Mouse (Mus musculus): Measurements from ENCODE around the gene Cct4.

Gene Cct4

DNA sequence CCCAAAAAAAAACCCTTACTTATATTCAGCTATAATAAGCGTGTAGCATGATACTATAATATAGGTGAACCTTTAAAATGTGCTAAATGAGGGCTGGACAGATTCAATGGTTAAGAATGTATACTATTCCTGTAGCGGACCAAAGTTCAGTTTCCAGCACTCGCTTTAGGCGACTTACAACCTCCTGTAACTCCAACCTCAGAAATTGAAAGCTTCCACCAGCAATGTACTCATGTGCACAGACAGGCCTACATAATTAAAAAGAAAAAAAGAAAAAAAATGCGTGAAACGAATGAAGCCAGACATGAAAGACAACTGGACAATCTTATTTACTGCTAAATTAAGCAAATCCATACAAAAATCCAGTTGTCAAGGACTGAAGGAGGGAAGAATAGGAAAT lies 7.5 kb upstream of the Cct4 start:
- no peak for DNase-seq (ENCODE audit: low spot score in 2 of 2)

DNA sequence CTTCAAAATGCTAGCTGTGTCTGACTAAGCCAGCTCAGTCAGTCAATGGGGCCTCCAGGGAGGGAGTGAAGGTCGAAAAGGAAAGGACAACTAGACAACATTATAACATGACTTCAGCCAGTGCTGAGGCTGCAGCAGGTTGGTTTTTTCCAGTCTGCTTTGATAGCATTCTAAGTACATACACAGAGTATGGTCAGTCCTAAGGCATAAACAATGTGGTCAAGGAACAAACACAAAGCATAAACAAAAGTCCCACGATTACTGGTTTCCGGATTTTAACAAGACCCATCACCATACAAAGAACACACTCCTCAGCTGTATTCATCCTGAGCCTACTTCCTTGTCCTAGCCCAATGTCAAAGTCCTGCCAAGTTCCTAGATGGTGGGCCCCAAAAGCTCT lies 4.8 kb upstream of the Cct4 start:
- DNase-seq (ENCODE audit: low spot score in 2 of 2): no peak

DNA sequence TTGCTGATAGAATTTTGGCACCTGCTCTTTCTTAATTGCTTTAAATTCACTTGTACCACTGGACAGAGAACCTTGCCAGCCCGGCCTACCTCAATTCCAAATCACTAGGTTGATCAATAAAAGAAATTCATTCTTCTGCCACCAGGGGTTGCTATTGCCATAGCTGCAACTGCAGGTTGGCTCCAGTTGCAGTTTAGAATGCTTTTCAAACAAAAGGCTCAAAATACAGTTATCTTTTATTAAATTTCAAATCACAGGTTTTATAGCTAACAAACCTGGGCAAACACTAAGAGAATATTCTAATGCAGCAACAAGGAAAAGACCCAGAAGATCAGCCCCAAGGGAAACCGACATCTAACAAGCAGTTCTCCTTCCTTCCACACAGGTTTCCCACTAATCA lies 3.0 kb upstream of the Cct4 start:
- DNase-seq (ENCODE audit: low spot score in 2 of 2): no peak

DNA sequence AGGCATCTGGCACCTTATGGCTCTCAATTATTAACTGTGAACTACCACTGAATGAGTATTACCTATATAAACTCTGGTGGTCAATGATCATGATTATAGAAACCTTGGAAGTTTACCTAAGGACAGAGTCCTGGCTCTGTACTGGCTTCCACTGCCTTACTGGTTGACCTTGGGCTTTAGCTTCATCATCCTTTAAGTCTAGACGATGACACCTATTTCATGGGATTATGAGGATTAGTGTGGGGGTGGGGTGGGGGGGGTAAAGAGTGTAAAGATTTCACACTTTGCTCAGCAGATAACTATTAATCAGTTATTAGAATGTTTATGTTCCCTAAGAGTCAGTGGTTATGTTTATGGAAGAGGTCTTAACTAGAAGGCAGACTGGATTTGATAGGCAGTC lies 533 bp upstream of the Cct4 start:
- no peak for DNase-seq (ENCODE audit: low spot score in 2 of 2)

DNA sequence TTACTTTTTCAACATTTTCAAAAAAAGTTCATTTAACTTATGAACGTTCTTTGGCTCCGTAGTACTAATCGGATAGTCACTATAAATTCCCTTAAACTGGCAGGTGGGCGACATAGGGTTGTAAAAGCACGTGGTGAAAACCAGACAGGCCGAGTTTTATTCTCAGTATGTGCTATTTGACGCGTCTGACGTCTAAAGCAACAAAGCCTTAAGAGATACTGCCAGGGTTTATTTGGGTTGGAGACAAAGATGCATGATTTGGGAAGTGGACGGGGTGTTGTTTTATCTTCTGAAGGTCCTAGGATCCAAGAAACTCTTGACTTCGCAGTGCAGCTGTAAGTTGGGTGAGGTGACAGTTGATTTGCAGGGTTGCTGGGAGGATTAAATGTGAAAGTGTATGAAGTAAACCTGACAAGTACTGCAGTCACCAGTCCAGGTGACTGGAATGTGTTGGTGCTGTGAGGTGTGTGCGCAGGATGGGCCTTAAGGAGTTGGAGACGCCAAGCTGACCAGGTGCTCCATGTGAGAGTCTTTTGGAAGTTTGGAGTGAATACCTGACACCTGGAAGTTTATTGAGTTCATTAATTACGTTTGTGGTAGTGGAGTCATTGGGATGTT lies 1.0 kb downstream of the Cct4 start:
- no peak for DNase-seq (ENCODE audit: low spot score in 2 of 2)

DNA sequence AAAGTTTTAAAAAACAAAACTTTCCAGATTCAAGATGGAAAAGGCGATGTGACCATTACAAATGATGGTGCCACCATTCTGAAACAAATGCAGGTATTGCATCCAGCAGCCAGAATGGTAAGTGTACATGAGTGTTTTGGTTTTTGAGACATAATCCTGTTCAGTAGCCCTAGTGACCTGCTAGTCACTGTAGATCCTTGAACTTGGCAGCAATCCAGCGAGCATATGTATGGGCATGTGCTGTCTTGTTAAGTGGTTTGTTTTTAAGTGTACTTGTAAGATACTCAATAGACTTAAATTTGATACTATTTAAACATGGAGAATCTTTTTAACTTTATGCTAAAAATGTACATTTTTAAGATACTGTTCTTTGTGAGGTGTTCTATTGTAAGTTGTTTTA lies 4.0 kb downstream of the Cct4 start:
- no peak for DNase-seq (ENCODE audit: low spot score in 2 of 2)

DNA sequence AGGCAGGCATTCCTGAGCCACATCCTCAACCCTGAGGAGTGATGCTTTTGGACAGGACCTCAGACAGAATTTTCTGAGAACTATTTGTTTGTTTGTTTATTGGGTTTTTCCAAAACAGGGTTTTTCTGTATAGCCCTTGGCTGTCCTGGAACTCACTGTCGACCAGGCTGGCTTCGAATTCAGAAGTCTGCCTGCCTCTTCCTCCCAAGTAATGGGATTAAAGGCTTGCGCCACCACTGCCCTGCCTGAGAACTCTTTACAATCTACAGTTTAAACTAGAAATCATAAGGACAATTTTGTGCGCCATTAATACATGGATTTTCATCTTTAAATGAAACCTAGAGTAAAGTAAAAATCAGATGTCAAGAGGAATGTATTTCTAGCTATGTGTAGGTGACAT lies 5.1 kb downstream of the Cct4 start:
- DNase-seq (ENCODE audit: low spot score in 2 of 2): no peak

DNA sequence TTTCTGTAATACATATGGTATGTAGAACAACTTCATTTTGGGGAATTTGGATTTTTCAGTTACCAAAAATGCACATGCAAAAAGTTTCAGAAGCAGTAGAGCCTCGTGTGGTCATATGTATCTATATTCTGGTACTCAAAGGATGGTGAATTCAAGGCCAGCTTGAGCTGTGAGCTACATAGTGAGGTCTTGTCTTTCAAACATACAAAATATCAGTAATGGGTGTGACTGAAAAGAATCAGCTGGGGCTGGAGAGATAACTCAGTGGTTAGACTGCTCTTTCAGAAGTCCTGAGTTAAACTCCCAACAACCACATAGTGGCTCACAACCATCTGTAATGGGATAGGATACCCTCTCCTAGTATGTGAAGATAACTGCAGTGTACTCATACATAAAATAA lies 8.0 kb downstream of the Cct4 start:
- no peak for DNase-seq (ENCODE audit: low spot score in 2 of 2)

DNA sequence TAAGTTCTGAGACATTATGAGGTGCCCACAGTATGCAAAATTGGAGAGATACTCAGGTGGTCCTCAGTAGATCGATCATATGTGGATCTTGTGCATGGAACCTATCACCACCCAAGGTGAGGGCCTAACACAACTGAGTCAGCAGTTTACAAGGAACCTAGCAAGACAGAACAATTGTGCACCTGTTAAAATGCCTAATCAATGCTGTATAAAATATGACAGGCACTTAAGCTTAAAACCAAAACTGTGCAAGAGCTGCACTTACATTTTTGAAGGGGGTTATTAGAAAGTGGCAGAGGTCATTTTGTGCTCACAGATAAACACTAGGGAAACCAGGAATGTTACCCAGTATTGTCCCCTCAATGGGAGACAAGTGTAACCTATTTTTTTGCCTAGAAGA lies 15.0 kb downstream of the Cct4 start:
- DNase-seq (ENCODE audit: low spot score in 2 of 2): no peak

DNA sequence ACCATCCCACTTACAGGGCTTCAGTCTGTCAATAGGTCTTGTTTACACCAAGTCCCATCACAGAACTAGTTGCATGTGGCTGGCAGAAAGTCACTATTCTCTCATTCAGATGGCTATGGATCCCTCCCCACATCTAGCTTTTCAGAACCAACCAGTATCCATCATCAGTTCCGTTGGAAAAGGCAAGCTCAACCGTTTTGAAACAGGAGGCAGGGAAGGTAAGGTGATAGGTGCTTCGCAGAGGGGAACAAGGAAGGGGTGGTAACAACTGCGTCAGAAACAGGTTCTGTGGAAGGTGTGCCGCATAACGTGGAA lies 16.8 kb downstream of the Cct4 start:
- DNase-seq (ENCODE audit: low spot score in 2 of 2): no peak

DNA sequence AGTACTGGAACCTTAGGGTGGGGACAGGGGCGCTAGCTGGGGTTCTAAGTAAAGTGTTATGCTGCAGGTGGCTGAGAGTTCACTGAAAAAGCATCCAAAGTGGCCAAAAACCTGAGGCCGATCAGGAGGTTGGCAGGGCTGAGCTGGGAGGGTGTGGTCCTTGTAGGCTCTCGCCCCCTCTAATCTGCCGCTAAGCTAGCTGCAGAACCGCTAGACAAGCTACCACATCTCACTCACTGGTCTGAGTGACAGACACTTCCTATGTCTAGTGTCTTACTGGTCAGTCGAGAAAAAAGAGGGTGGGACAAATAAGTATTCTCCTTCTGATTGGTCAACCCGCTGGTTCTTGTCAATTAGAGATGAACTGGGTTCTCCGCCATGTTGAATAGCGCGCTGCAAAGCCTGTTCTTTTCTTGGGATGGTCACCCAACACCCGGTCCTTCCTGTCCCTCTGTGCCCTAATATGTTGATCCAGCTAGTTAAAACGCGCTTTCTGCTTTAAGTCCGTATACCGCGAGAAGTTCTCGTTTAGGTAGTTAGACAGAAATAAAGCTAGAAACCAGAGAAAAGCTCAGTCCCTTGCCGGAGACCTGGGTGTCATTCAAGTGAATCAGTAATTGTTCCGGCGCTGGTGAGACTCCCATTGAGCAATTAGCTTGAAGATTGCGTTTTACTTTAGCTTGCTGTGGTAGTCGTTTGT lies 17.3 kb downstream of the Cct4 start, which contains the start of gene Fam161a:
Gene Fam161a, plus strand, starts transcription at position 51 of the 700 bp plus-strand sequence.
- peak; percentile 45 to 65 for DNase-seq (ENCODE audit: low spot score in 2 of 2)

DNA sequence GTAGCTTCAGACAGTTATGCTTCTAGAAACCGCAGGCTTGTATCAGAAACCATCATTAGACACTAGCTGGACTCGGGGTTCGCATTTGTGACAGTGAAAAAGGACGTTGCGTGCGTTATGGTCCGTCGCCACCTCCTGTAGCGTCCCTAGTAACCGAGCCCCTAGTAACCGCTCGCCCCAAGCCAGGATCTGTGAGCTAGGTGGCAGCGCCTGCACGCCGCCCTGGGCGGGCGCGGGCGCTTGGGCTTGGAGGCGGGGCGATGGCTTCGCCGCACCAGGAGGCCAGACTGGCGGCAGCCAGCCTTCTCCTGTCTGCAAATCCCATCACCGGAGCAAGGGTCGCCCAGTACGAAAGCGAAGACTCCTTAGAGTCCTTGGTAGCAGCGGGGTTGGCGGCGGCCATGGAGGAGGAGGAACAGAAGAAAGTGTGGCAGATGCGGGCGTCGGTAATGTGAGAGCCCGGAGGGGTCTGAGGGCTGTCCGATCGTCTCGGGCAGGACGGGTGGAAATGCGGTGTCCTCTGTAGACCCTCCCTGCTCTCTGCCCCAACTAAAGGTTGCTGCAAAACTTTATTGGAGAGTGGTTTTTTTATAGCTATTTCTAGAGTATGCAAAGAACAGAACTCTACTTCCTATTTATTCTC lies 18.0 kb downstream of the Cct4 start:
- DNase-seq (ENCODE audit: low spot score in 2 of 2): peak; percentile 70 to 81

DNA sequence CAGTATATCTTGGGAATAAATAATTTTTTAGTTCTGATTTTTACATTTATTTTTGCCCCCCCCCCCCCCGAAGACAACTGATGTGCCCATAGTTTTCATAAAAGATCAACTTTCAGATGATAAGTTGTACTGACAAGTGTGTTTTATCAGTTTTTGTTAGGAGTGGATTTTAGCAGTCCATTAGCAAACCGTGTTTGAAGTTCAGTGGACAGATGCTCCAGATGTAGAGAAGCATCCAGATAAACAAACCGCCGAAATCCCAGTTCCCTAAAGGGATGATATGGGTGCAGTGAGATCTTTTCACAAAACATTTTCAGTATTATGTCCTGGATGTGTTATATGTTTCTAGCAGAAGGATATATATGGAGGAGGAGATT lies 18.5 kb downstream of the Cct4 start:
- no peak for DNase-seq (ENCODE audit: low spot score in 2 of 2)

DNA sequence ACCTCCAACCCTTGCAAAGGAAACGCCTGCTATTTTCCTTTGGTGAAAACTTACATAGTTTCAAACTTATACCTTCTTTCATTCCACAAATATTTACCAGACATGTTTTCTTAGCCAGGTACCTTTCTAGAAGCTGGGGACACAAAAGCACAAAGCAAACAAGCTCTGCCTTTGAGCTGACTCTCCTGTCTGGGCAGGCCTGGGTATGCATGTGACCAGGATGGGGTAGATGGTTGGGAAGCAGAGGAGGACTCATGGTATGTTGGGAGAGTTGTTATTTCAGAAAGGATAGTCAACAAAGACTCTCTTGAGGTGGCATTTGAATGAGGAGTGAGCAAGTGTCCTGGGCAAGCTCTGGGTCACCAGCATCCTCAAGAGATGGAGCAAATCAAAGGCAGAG lies 22.8 kb downstream of the Cct4 start:
- peak; percentile 37 to 51 for DNase-seq (ENCODE audit: low spot score in 2 of 2)

DNA sequence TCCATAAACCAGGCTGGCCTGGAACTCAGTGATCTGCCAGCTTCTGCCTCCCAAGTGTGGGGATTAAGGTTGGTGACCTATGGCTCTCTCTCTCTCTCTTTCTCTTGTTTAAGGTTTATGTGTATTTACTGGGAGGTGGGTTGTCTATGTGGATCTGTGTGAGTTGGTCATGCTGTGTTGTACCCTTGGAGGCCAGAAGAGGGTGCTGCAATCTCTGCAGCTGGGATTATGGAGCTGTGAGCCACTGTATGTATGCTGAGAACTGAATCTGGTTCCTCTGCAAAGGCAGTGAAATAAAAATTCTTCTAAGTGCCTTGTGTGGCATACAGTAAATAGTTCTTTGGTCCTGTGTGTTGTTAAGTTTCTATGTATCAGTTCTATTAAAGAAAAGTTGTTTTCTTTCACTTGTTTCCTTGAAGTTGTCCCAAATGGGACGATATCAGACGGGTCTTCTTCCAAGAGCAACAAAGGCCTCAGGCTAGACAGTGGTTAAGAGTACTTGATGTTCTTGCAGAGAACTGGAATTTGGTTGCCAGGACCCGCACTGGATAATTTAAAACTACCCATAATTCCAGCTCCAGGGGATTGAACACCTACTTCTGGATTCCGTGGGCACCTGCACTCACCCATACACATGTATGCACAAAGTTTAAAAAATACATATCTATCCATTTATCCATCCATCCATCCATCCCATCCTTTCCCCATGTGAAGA lies 23.4 kb downstream of the Cct4 start:
- no peak for DNase-seq (ENCODE audit: low spot score in 2 of 2)

DNA sequence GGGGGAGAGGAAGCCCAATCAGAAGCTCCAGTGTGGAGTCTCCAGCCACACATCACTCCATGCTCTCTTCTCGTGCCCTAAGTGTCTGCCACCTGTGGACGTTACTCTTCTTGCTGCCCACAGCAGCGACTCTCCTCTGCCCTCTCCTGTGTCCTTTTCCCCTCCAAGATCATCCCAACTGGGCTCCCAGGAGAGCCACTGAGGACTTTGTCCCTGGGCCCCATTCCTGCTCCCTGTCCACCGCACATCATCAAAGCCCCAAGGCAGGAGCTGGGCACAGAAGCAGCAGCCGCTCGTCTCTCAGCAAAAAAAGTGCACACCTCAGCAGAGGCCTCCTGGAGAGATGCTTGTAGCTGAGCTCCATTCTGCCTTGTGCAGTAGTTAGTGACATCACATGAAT lies 24.7 kb downstream of the Cct4 start:
- no peak for DNase-seq (ENCODE audit: low spot score in 2 of 2)

DNA sequence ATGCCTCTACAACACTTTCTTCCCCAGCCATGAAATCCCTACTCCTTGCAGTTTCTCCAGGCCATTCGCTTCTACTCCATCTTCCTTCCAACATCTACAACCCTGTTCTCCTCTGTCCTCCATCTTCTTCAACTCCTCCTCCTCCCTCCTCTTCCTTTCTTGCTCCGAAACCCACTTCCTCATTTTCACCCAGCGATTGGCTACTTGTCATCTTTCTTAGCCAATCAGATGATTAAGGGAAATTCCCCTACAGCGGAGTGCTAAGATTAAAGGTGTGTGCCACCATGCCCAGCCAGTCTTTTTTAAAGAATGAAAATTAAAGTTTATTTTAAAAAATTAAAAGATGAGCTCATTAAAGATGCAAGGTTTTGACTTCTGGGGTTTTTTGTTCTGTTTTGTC lies 27.6 kb downstream of the Cct4 start:
- DNase-seq (ENCODE audit: low spot score in 2 of 2): no peak

DNA sequence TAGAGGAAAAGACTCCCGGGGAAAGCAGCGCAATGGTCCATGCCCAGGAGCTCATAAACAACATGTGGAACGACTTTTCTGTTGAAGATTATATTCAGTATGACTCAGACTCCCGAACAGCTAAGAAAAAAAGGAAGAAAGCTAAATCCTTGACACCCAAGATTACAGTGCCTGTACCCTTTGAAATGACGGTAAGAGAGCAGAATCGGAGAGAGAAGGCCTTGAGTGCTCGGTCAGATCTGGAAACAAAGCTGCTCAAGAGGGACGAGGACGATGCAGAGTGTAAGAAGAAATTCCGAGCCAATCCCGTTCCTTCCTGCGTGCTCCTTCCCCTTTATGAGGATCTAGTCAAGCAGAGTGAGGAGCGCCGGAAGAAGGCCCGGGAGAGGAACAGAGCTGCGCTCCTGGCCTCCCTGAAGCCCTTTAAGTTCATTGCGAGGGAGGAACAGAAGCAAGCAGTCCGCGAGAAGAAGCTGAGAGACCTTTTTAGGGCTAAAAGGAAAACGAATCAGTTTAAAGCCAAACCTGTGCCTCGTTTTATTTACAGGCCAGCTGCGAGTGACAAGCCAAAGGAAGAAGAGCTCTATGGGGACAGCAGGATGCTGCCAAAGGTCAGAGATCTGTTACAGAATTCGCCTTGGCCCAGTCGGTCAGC lies 29.9 kb downstream of the Cct4 start:
- no peak for DNase-seq (ENCODE audit: low spot score in 2 of 2)

DNA sequence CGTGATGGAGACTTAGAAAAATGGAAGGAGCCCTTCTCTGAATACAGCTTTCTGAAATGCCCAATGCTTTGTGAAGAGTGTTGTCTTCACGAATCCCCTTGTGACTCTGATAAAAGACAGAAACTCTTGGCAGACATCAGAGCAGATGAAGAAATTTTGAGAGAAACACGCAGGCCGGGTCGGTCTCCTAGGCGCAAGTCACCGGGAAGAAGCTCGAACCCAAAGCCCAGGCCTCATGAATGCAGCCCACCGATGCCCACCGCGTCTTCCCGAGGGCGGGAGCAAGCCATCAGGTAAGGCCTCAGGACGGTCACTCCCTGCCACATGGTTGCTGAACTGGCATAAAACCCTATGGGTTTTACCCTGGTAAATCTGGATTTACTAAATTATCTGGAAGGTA lies 30.5 kb downstream of the Cct4 start:
- DNase-seq (ENCODE audit: low spot score in 2 of 2): no peak

DNA sequence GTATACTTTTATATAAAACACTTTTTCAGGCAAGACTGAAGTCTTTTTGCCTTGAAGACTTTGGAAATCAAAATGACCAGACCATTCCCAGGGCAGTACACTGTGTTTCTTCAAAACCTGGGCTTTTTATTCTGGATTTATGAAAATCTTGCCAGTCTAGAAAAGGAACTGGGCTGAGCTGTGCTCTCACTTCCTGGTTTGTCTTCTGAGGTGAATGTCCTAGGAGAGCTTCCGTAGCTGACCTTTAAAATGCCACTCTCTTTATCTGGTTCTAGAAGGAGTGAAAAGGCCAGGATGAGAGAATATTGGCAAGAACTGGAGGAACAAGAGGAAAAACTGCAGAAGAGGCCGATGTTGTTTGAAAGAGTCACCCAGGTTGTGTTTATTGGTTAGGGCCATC lies 32.8 kb downstream of the Cct4 start:
- no peak for DNase-seq (ENCODE audit: low spot score in 2 of 2)

DNA sequence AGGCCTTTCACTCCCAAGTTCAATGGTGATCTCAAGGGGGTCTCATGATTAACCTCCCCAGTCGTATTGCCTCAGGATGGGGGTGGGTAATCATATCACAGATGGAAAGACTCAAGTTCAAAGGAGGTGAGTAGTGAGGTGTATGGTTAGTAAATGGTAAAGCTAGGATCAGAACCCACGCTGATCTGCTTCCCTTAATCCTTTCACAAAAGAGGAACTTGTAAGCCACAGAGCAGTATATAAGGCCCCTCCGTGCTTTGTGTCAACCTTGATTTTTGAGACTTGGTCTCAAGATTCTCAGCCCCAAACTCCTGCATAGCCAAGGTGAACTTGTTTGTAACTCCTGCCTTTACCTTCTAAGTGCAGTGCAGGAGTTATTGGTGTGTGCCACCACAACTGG lies 33.9 kb downstream of the Cct4 start:
- DNase-seq (ENCODE audit: low spot score in 2 of 2): no peak

DNA sequence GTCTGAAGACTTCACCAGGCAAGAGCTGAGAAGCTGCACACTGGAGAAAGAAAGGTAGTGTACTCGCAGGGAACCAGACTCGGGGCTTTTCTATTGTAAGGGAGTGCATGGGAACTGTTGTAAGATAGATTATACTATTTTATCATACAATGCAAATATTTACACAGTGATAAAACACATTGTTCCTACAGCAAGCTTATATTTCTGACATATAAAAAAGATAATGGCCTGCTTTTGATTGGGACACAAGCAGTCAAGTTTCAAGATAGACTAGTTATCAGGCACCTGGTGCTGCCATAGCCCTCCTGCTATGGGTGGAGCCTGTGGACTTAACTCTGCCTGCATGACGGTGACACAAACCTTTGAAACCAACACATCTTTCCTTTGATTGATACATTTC lies 38.6 kb downstream of the Cct4 start:
- DNase-seq (ENCODE audit: low spot score in 2 of 2): no peak
